Mouse (Mus musculus): ENCODE data around the gene Nagk. TPM values are rescaled to one million over a fixed set of nuclear protein-coding genes. Genes with fewer than 3 reads are reported as not detected.

The Nagk gene
- polyA plus RNA-seq (2012; rRNA removed) (37.6 and 38.7 TPM in 2 replicates), polyA plus RNA-seq (2014; fragmentation: Nextera tagmentation; extraction: Ambion mirVana) (57.5 and 59.9 TPM in 2 replicates)

GRCm38 (mm10) chr6:83794760-83795296 lies at the start of gene Nagk:
Gene Nagk (plus strand): TSS chr6:83794982.
- Histone ChIP-seq H3K4me3 (replicated peaks; ENCODE audit: low read length) (peak within 1 kb of the TSS; percentile 73), H3K4me2 (replicated peaks; ENCODE audit: low read depth, low read length, severe bottlenecking) (peak within 1 kb of the TSS; percentile 77), H3K27ac (replicated peaks; ENCODE audit: low read depth, low read length) (peak within 1 kb of the TSS; percentile 90), H3K9ac (ENCODE audit: low read depth, low read length, severe bottlenecking) (peak within 1 kb of the TSS; percentile 74), H3K4me1 (ENCODE audit: control insufficient read depth, insufficient read depth, low read length) (0 out of 2 replicates have a peak, but pooled peaks cover 5% of the 10 kb centered on the region), H3K9me3 (ENCODE audit: control insufficient read depth, low read length) (no peaks in the 10 kb centered on the region), H3K36me3 (ENCODE audit: control insufficient read depth, insufficient read depth, low read length) (peaks cover 3% of the 10 kb centered on the region), H3K27me3 (ENCODE audit: control insufficient read depth, insufficient read depth, low read length) (no peaks in the 10 kb centered on the region)
- DNase-seq (ENCODE audit: low spot score) (peak; percentile 91), ATAC-seq (ENCODE audit: low FRiP score, low read depth) (peak; percentile 95)
- peak; percentile 81; the same call in 1 of the 2 replicates for TF ChIP-seq POLR2A (IDR thresholded peaks at IDR 0.05; ENCODE audit: borderline replicate concordance, extremely low read depth, insufficient read depth, insufficient read length)
- WGBS: 0% methylated on average over 38 of the region's 43 CpGs

- no peak overlapping the region for H3K4me2 ChIP-seq (replicated peaks; ENCODE audit: low read depth, low read length, severe bottlenecking)
- 66% methylated on average over 2 of the region's 2 CpGs for WGBS
- no peaks in the 10 kb centered on the region for H3K4me1 ChIP-seq (ENCODE audit: control insufficient read depth, insufficient read depth, low read length)
- H3K9me3 ChIP-seq (ENCODE audit: control insufficient read depth, low read length): no peaks in the 10 kb centered on the region
- TF ChIP-seq POLR2A (IDR thresholded peaks at IDR 0.05; ENCODE audit: borderline replicate concordance, extremely low read depth, insufficient read depth, insufficient read length): no peak
- no peak for DNase-seq (ENCODE audit: low spot score)
- no peak overlapping the region for H3K27ac ChIP-seq (replicated peaks; ENCODE audit: low read depth, low read length)
- H3K27me3 ChIP-seq (ENCODE audit: control insufficient read depth, insufficient read depth, low read length): no peaks in the 10 kb centered on the region
- H3K4me3 ChIP-seq (replicated peaks; ENCODE audit: low read length): no peak overlapping the region
- no peak for ATAC-seq (ENCODE audit: low FRiP score, low read depth)
- no peak overlapping the region for H3K9ac ChIP-seq (ENCODE audit: low read depth, low read length, severe bottlenecking)
- no peaks in the 10 kb centered on the region for H3K36me3 ChIP-seq (ENCODE audit: control insufficient read depth, insufficient read depth, low read length)
These were observed 49.3 kb upstream of the Nagk start for GRCm38 (mm10) chr6:83745466-83745865.

GRCm38 (mm10) chr6:83749286-83749685 lies 45.5 kb upstream of the Nagk start:
- Histone ChIP-seq H3K9ac (ENCODE audit: low read depth, low read length, severe bottlenecking) (no peak overlapping the region), H3K9me3 (ENCODE audit: control insufficient read depth, low read length) (no peaks in the 10 kb centered on the region), H3K36me3 (ENCODE audit: control insufficient read depth, insufficient read depth, low read length) (no peaks in the 10 kb centered on the region), H3K27me3 (ENCODE audit: control insufficient read depth, insufficient read depth, low read length) (no peaks in the 10 kb centered on the region), H3K27ac (replicated peaks; ENCODE audit: low read depth, low read length) (no peak overlapping the region), H3K4me1 (ENCODE audit: control insufficient read depth, insufficient read depth, low read length) (no peaks in the 10 kb centered on the region), H3K4me3 (replicated peaks; ENCODE audit: low read length) (no peak overlapping the region), H3K4me2 (replicated peaks; ENCODE audit: low read depth, low read length, severe bottlenecking) (no peak overlapping the region)
- DNase-seq (ENCODE audit: low spot score): no peak
- no peak for TF ChIP-seq POLR2A (IDR thresholded peaks at IDR 0.05; ENCODE audit: borderline replicate concordance, extremely low read depth, insufficient read depth, insufficient read length)
- 76% methylated on average over 2 of the region's 3 CpGs for WGBS
- no peak for ATAC-seq (ENCODE audit: low FRiP score, low read depth)

- H3K27me3 ChIP-seq (ENCODE audit: control insufficient read depth, insufficient read depth, low read length): no peaks in the 10 kb centered on the region
- no peaks in the 10 kb centered on the region for H3K9me3 ChIP-seq (ENCODE audit: control insufficient read depth, low read length)
- no peak overlapping the region for H3K4me3 ChIP-seq (replicated peaks; ENCODE audit: low read length)
- peak overlapping the region; percentile 12; the same call in 1 of the 2 replicates for H3K9ac ChIP-seq (ENCODE audit: low read depth, low read length, severe bottlenecking)
- no peak overlapping the region for H3K4me2 ChIP-seq (replicated peaks; ENCODE audit: low read depth, low read length, severe bottlenecking)
- no peak overlapping the region for H3K27ac ChIP-seq (replicated peaks; ENCODE audit: low read depth, low read length)
- H3K4me1 ChIP-seq (ENCODE audit: control insufficient read depth, insufficient read depth, low read length): no peaks in the 10 kb centered on the region
- TF ChIP-seq POLR2A (IDR thresholded peaks at IDR 0.05; ENCODE audit: borderline replicate concordance, extremely low read depth, insufficient read depth, insufficient read length): no peak
- H3K36me3 ChIP-seq (ENCODE audit: control insufficient read depth, insufficient read depth, low read length): no peaks in the 10 kb centered on the region
- DNase-seq (ENCODE audit: low spot score) (peak; percentile 53), ATAC-seq (ENCODE audit: low FRiP score, low read depth) (0 out of 2 replicates have a peak, but pooled peaks have one; percentile 30)
- 12% methylated on average over 11 of the region's 11 CpGs for WGBS
These were observed 44.6 kb upstream of the Nagk start for GRCm38 (mm10) chr6:83750171-83750684.

GRCm38 (mm10) chr6:83756051-83756450 lies 38.7 kb upstream of the Nagk start:
- ATAC-seq (ENCODE audit: low FRiP score, low read depth) (no peak), DNase-seq (ENCODE audit: low spot score) (no peak)
- TF ChIP-seq POLR2A (IDR thresholded peaks at IDR 0.05; ENCODE audit: borderline replicate concordance, extremely low read depth, insufficient read depth, insufficient read length): no peak

More at GRCm38 (mm10) chr6:83756051-83756450, 38.7 kb upstream of the Nagk start:
- Histone ChIP-seq H3K4me3 (replicated peaks; ENCODE audit: low read length) (no peak overlapping the region), H3K9me3 (ENCODE audit: control insufficient read depth, low read length) (no peaks in the 10 kb centered on the region), H3K36me3 (ENCODE audit: control insufficient read depth, insufficient read depth, low read length) (no peaks in the 10 kb centered on the region), H3K27ac (replicated peaks; ENCODE audit: low read depth, low read length) (no peak overlapping the region), H3K9ac (ENCODE audit: low read depth, low read length, severe bottlenecking) (no peak overlapping the region), H3K4me1 (ENCODE audit: control insufficient read depth, insufficient read depth, low read length) (no peaks in the 10 kb centered on the region), H3K27me3 (ENCODE audit: control insufficient read depth, insufficient read depth, low read length) (peaks cover 37% of the 10 kb centered on the region), H3K4me2 (replicated peaks; ENCODE audit: low read depth, low read length, severe bottlenecking) (no peak overlapping the region)
- WGBS: 73% methylated on average over 9 of the region's 9 CpGs
